Mouse (Mus musculus) liver, embryonic 12.5 days (tissue): ENCODE data around the gene Atp10a. TPM values are rescaled to one million over a fixed set of nuclear protein-coding genes. Genes with fewer than 3 reads are reported as not detected.
A peak's percentile ranks its signal among the peaks of the same experiment; 100 is the strongest.

Experiments
- ATAC-seq: fragments of 200-750 bp; cut with Nextera tagmentation; 2 replicates; pipeline ENCODE4 v1.8.0; 2017; ENCODE audit warnings: moderate number of reproducible peaks, mild to moderate bottlenecking, moderate library complexity
- H3K27ac ChIP-seq: fragments of 300-500 bp; sonication (generic); 2 replicates; pipeline ENCODE4 v1.5.1; 2016; ENCODE audit warnings: mild to moderate bottlenecking
- H3K27me3 ChIP-seq: fragments of 300-500 bp; sonication (generic); replicated peaks from 2 replicates; pipeline ENCODE4 v1.6.1; 2016; ENCODE audit warnings: mild to moderate bottlenecking, moderate library complexity
- H3K36me3 ChIP-seq: fragments of 300-500 bp; sonication (generic); 2 replicates; pipeline ENCODE4 v1.6.1; 2016; ENCODE audit warnings: mild to moderate bottlenecking, moderate library complexity
- H3K4me1 ChIP-seq: fragments of 300-500 bp; sonication (generic); 2 replicates; pipeline ENCODE4 v1.6.1; 2016
- H3K4me2 ChIP-seq: fragments of 300-500 bp; sonication (generic); 2 replicates; pipeline ENCODE4 v1.6.1; 2016; ENCODE audit warnings: mild to moderate bottlenecking, moderate library complexity
- H3K4me3 ChIP-seq: fragments of 300-500 bp; sonication (generic); 2 replicates; pipeline ENCODE4 v1.5.1; 2016; ENCODE audit warnings: mild to moderate bottlenecking, moderate library complexity
- H3K9ac ChIP-seq: fragments of 300-500 bp; sonication (generic); 2 replicates; pipeline ENCODE4 v1.6.1; 2016; ENCODE audit warnings: mild to moderate bottlenecking, moderate library complexity
- H3K9me3 ChIP-seq: fragments of 300-500 bp; sonication (generic); replicated peaks from 2 replicates; pipeline ENCODE4 v1.6.1; 2016; ENCODE audit warnings: mild to moderate bottlenecking, moderate library complexity
- WGBS: fragments of 180-500 bp; shearing (Covaris S2); methylation state at CpG from one replicate; pipeline ENCODE4 v1.1.7; 2016; ENCODE audit not compliant: insufficient replicate concordance; 5-methylcytosine and 5-hydroxymethylcytosine counted together
- polyA plus RNA-seq: library from polyadenylated mRNA; unstranded; fragments of >200 nt; fragmentation: Nextera tagmentation; extraction: Ambion mirVana; gene quantifications from 2 replicates; pipeline ENCODE4 v1.2.1, GENCODE M21; 2016

The Atp10a gene
- polyA plus RNA-seq, 1 experiment from 2014 or later: 2.0 TPM

DNA sequence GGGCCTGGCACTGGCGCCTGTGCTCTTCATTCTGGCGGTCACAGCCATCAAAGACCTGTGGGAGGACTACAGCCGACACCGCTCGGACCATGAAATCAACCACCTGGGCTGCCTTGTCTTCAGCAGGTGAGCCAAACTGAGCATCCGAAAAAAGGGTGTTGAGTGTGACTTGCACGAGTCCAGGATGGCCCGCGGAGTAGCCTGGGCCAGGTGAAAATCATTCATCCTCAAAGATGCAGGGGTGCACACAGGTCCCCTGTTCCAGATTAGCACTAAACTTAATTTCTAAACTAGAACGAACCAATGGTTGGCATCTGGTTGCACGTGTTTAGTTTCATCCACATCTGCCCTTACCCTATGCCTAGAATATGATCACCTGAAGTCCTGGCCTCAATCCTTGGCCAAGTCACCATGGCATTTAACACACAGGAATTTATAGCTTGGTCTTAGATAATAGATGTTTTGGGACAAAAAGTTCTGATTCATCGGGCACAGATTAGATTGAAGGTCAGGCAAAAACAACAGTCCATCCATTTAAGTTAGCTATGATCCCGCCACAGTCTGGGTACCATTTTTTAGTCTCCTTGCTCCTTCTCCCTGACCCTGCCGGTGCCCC lies 2.9 kb downstream of the Atp10a start:
- Histone ChIP-seq H3K4me3 (peak overlapping the region; percentile 60), H3K9me3 (no peaks in the 10 kb centered on the region), H3K27me3 (peaks cover 28% of the 10 kb centered on the region), H3K9ac (peak overlapping the region; percentile 44; the same call in 1 of the 2 replicates), H3K4me2 (peak overlapping the region; percentile 73), H3K27ac (no peak overlapping the region), H3K36me3 (no peaks in the 10 kb centered on the region), H3K4me1 (no peaks in the 10 kb centered on the region)
- 0 out of 2 replicates have a peak, but pooled peaks have one; percentile 34 for ATAC-seq
- 24% methylated on average over 14 of the region's 14 CpGs for WGBS

DNA sequence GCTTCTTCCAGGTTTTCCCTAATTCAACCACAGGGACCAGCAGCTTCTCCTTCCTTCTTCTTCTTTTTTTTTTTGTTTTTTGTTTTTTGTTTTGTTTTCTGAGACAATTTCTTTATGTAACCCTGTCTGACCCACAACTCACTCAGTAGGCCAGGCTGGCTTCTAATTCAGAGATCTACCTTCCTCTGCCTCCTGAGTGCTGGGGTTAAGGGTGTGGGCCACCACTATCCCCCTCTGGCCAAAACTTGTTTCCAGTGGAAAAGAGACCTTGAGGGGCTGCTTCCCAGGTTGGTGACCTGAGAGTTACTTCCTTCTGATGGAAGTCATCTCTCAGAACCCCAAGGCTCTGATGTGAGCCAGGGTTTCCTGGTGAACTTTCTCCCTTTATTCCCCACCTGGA lies 4.1 kb downstream of the Atp10a start:
- H3K27ac ChIP-seq: no peak overlapping the region
- 0 out of 2 replicates have a peak overlapping the region, but pooled peaks have one; percentile 6 for H3K4me2 ChIP-seq
- ATAC-seq: no peak
- H3K4me1 ChIP-seq: no peaks in the 10 kb centered on the region
- no peaks in the 10 kb centered on the region for H3K36me3 ChIP-seq
- no peak overlapping the region for H3K4me3 ChIP-seq
- peaks cover 28% of the 10 kb centered on the region for H3K27me3 ChIP-seq
- no peak overlapping the region for H3K9ac ChIP-seq
- H3K9me3 ChIP-seq: no peaks in the 10 kb centered on the region

DNA sequence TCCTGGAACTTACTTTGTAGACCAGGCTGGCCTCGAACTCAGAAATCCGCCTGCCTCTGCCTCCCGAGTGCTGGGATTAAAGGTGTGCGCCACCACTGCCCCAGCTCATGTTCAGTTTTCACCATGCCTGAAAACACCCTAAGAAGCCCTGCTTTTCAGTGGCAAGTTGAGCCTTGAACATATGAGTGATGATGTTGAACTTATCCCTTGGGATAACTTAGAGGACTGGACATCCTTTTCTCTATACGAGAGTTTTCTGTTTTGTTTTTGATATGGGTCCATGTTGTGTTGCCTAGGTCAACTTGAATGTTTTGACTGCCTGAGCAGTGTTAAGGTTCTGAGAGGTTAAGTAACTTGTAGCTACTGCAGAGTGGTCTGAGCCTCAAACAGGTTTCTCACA lies 4.7 kb downstream of the Atp10a start:
- Histone ChIP-seq H3K9ac (no peak overlapping the region), H3K4me1 (no peaks in the 10 kb centered on the region), H3K27me3 (peaks cover 28% of the 10 kb centered on the region), H3K27ac (no peak overlapping the region), H3K4me3 (no peak overlapping the region), H3K36me3 (no peaks in the 10 kb centered on the region), H3K4me2 (no peak overlapping the region), H3K9me3 (no peaks in the 10 kb centered on the region)
- WGBS: 79% methylated on average over 5 of the region's 5 CpGs
- no peak for ATAC-seq

GRCm38 (mm10) chr7:58661076-58661475 lies 5.1 kb downstream of the Atp10a start:
- no peaks in the 10 kb centered on the region for H3K4me1 ChIP-seq
- no peak overlapping the region for H3K9ac ChIP-seq
- peaks cover 27% of the 10 kb centered on the region for H3K27me3 ChIP-seq
- no peaks in the 10 kb centered on the region for H3K36me3 ChIP-seq
- no peak overlapping the region for H3K4me3 ChIP-seq
- 81% methylated on average over 7 of the region's 7 CpGs for WGBS
- no peaks in the 10 kb centered on the region for H3K9me3 ChIP-seq
- H3K27ac ChIP-seq: no peak overlapping the region
- H3K4me2 ChIP-seq: no peak overlapping the region
- ATAC-seq: no peak

DNA sequence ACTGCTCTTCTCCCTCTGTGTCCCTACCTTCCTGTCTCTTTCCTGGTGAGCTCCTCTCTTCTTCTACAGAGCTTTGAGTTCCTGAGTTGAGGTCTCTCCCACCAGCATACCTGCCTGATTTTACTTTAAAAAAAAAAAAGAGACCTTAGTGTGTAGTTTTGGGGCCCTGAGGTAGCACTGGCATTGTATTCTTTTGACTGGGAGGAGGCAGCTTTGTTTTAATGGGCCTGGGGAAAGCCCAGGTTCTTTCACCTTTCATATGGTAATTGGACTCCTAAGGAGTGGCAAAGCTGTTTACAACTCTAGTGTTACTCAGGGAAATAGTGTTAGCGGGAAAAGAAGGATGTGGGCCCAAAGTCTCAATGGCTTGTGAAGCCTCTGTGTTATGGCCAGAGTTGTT lies 12.7 kb downstream of the Atp10a start:
- Histone ChIP-seq H3K4me2 (no peak overlapping the region), H3K4me3 (no peak overlapping the region), H3K27ac (no peak overlapping the region), H3K36me3 (no peaks in the 10 kb centered on the region), H3K9ac (no peak overlapping the region), H3K9me3 (no peaks in the 10 kb centered on the region), H3K4me1 (no peaks in the 10 kb centered on the region), H3K27me3 (no peaks in the 10 kb centered on the region)
- WGBS: 75% methylated on average over 1 of the region's 1 CpGs
- ATAC-seq: no peak

DNA sequence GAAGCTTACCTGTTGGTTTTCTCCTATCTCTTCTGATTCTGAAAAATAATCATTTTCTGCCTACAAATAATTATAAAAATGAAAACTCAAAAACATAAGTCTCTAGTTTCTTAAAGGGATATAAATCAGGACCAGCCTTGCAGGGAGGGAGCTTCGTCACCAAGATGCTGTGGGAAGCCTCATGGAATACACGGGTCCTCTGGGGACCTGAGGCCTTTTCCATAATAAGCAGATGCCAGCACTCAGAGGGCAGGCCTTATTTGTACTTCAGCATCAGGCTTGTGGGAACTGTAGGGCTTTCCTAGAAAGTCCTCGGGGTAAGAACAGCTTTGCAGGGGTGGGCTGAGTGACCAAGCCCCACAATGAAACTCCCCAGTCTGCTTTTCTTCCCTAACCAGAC lies 20.1 kb downstream of the Atp10a start:
- H3K27me3 ChIP-seq: no peaks in the 10 kb centered on the region
- H3K4me2 ChIP-seq: no peak overlapping the region
- H3K9me3 ChIP-seq: no peaks in the 10 kb centered on the region
- no peaks in the 10 kb centered on the region for H3K36me3 ChIP-seq
- peaks cover 4% of the 10 kb centered on the region; the same call in 1 of the 2 replicates for H3K4me1 ChIP-seq
- no peak overlapping the region for H3K4me3 ChIP-seq
- H3K9ac ChIP-seq: no peak overlapping the region
- WGBS: 74% methylated on average over 3 of the region's 3 CpGs
- H3K27ac ChIP-seq: no peak overlapping the region
- ATAC-seq: no peak

- no peak for ATAC-seq
- WGBS: 7% methylated on average over 5 of the region's 5 CpGs
- H3K4me2 ChIP-seq: no peak overlapping the region
- H3K27ac ChIP-seq: peak overlapping the region; percentile 51; the same call in 1 of the 2 replicates
- H3K9me3 ChIP-seq: no peaks in the 10 kb centered on the region
- H3K4me1 ChIP-seq: peaks cover 4% of the 10 kb centered on the region; the same call in 1 of the 2 replicates
- H3K9ac ChIP-seq: no peak overlapping the region
- H3K27me3 ChIP-seq: no peaks in the 10 kb centered on the region
- no peak overlapping the region for H3K4me3 ChIP-seq
- H3K36me3 ChIP-seq: no peaks in the 10 kb centered on the region
Measured at GRCm38 (mm10) chr7:58677111-58677805, 21.3 kb downstream of the Atp10a start.

DNA sequence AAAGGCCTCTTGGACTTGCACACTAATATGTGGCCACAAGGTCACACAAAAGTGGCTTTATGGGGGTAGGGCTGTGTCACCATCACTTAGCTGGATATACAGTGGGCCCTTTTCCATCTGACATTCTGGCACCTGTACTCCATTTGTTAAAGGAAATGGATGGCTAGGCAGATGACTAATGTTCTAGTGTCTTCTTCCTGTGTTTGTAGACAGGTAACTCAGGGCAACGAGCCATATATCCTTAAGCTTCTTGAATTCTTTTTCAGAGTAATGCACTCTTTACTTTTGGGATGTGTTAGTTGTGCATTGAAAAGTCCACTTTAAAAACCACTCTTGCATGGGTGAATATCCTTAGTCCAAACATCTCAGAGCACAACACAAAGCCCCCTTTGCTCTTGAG lies 30.0 kb downstream of the Atp10a start:
- WGBS: 67% methylated on average over 1 of the region's 1 CpGs
- Histone ChIP-seq H3K9ac (no peak overlapping the region), H3K27ac (no peak overlapping the region), H3K4me1 (no peaks in the 10 kb centered on the region), H3K9me3 (no peaks in the 10 kb centered on the region), H3K4me3 (no peak overlapping the region), H3K27me3 (no peaks in the 10 kb centered on the region), H3K36me3 (no peaks in the 10 kb centered on the region), H3K4me2 (no peak overlapping the region)
- ATAC-seq: no peak

DNA sequence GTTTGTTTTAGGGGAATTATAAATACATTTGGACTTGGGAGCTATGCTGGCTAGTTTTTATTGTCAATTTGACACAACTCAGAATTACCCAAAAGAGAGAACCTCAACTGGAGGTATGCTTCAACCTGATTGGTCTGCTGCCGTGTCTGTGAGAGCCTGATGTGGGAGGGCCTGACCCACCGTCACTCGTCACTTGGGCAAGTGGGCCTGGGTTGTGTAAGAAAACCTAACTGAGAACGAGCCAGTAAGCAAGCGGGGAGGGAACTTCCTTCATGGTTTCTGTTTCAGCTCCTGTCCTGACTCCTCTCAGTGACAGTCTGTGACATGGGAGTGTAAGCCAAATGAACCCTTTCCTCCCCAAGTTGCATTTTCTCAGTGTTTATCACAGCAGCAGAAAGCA lies 30.6 kb downstream of the Atp10a start:
- H3K36me3 ChIP-seq: no peaks in the 10 kb centered on the region
- H3K4me2 ChIP-seq: no peak overlapping the region
- ATAC-seq: 0 out of 2 replicates have a peak, but pooled peaks have one; percentile 35
- 39% methylated on average over 5 of the region's 5 CpGs for WGBS
- no peak overlapping the region for H3K9ac ChIP-seq
- no peaks in the 10 kb centered on the region for H3K9me3 ChIP-seq
- H3K4me3 ChIP-seq: no peak overlapping the region
- H3K4me1 ChIP-seq: no peaks in the 10 kb centered on the region
- H3K27me3 ChIP-seq: no peaks in the 10 kb centered on the region
- H3K27ac ChIP-seq: no peak overlapping the region

- Histone ChIP-seq H3K27me3 (no peaks in the 10 kb centered on the region), H3K9ac (no peak overlapping the region), H3K4me2 (no peak overlapping the region), H3K27ac (no peak overlapping the region), H3K4me1 (no peaks in the 10 kb centered on the region), H3K9me3 (no peaks in the 10 kb centered on the region), H3K36me3 (no peaks in the 10 kb centered on the region), H3K4me3 (no peak overlapping the region)
- 82% methylated on average over 2 of the region's 2 CpGs for WGBS
- ATAC-seq: no peak
Measured at GRCm38 (mm10) chr7:58686997-58687396, 31.0 kb downstream of the Atp10a start.

DNA sequence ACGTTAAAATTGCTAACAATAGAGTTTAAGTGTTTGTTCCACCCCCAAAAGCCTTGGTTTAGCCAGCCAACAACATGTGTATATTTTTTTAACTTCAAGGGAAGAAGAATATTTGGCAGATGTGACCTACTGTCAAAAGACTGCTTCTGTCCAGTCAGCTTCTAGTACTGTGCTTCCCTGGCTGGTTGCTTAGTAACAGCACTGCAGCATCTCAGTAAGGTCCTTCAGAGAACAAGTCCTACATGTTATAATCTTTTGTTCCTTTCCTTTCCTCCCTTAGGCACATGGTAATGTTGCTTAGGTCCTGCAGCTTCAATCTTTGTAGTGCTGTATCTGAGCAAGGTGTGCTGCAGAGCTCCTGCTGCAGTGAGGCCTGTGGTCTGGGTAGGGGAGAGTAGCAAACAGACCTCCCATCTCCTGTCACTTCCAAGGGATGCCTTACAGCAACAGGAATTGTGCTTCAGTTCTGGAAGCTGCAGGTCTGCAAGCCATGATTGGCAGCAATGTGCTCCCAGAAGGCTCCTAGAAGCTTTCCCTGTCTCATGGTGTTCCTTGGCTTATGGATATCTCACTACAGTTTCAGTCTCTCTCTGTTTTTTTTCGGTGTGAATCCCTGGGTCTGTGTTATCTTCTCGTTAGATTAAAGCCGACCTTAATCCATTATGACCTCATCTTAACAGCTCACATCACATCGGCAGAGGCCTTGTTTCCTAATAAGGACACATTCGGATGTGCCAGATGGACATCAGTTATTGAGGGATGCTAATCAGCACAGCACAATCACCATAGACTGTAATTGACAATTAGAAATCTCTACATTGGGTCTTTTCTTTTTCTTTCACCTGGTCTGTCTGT lies 34.3 kb downstream of the Atp10a start:
- no peak for ATAC-seq
- H3K4me2 ChIP-seq: no peak overlapping the region
- H3K36me3 ChIP-seq: no peaks in the 10 kb centered on the region
- no peaks in the 10 kb centered on the region for H3K27me3 ChIP-seq
- H3K27ac ChIP-seq: no peak overlapping the region
- H3K4me3 ChIP-seq: no peak overlapping the region
- H3K9me3 ChIP-seq: no peaks in the 10 kb centered on the region
- H3K4me1 ChIP-seq: no peaks in the 10 kb centered on the region
- H3K9ac ChIP-seq: no peak overlapping the region
- WGBS: 53% methylated on average over 6 of the region's 6 CpGs

GRCm38 (mm10) chr7:58690997-58691596 lies 35.1 kb downstream of the Atp10a start:
- no peaks in the 10 kb centered on the region for H3K4me1 ChIP-seq
- 56% methylated on average over 6 of the region's 6 CpGs for WGBS
- ATAC-seq: no peak
- H3K4me2 ChIP-seq: no peak overlapping the region
- no peaks in the 10 kb centered on the region for H3K9me3 ChIP-seq
- H3K27me3 ChIP-seq: no peaks in the 10 kb centered on the region
- no peak overlapping the region for H3K4me3 ChIP-seq
- no peak overlapping the region for H3K9ac ChIP-seq
- no peaks in the 10 kb centered on the region for H3K36me3 ChIP-seq
- no peak overlapping the region for H3K27ac ChIP-seq
